8 mouse cellular contexts compared by ENCODE assay signal in genomic region chr16:50432062-50432878, GRCm38 (mm10). TPM values are rescaled to one million over a fixed set of nuclear protein-coding genes. Genes with fewer than 3 reads are reported as not detected.
A peak's percentile ranks its signal among the peaks of the same experiment; 100 is the strongest.
DNase-seq lines count a peak whose midpoint lies in the region; ATAC-seq and TF ChIP-seq lines count a peak whose summit lies in the region.

Gene Bbx, minus strand, starts transcription at chr16:50432390.

- 0 out of 2 replicates have a peak, but pooled peaks cover 2% of the 10 kb centered on the region for H3K27me3 ChIP-seq in G1E (ENCODE audit: insufficient read depth, low read length)
- H3K27me3 ChIP-seq in forebrain, embryonic 16.5 days (replicated peaks; ENCODE audit: control insufficient read depth, insufficient read depth, low read length) = no peaks in the 10 kb centered on the region
- no peaks in the 10 kb centered on the region for H3K27me3 ChIP-seq in lung, embryonic 14.5 days (ENCODE audit: insufficient read depth, low read length)
- H3K27me3 ChIP-seq in thymus, adult 2 months (ENCODE audit: control insufficient read depth, insufficient read depth, low read length) = no peaks in the 10 kb centered on the region

- TF ChIP-seq POLR2A in olfactory bulb, adult 2 months (IDR thresholded peaks at IDR 0.05; ENCODE audit: insufficient read depth, low read depth, low read length) = peak; percentile 87
- TF ChIP-seq POLR2A in thymus, adult 2 months (IDR thresholded peaks at IDR 0.05; ENCODE audit: control insufficient read depth, extremely low read depth, insufficient read depth, low read length, poor library complexity) = peak; percentile 67; the same call in 1 of the 2 replicates

- ATAC-seq in G1E (ENCODE audit: extremely low read depth, insufficient number of reproducible peaks, low FRiP score, poor library complexity, severe bottlenecking) = peak; percentile 94
- peak; percentile 99 for ATAC-seq in forebrain, embryonic 16.5 days
- ATAC-seq in lung, embryonic 14.5 days (ENCODE audit: insufficient read depth) = peak; percentile 99

- peak within 1 kb of the TSS; percentile 82 for H3K4me2 ChIP-seq in forebrain, embryonic 16.5 days (ENCODE audit: low read length)
- peak within 1 kb of the TSS; percentile 72 for H3K4me2 ChIP-seq in lung, embryonic 14.5 days

- peaks cover 10% of the 10 kb centered on the region for H3K36me3 ChIP-seq in G1E (replicated peaks)
- H3K36me3 ChIP-seq in forebrain, embryonic 16.5 days (ENCODE audit: control insufficient read depth, insufficient read depth) = no peaks in the 10 kb centered on the region
- H3K36me3 ChIP-seq in lung, embryonic 14.5 days (ENCODE audit: insufficient read depth) = 0 out of 2 replicates have a peak, but pooled peaks cover 2% of the 10 kb centered on the region
- H3K36me3 ChIP-seq in thymus, adult 2 months (ENCODE audit: control insufficient read depth, insufficient read depth, low read length) = no peaks in the 10 kb centered on the region

- intact Hi-C loops in heart, postnatal 36 days (cut with DNase I) = loop anchor here (1.0 to 10.0 kb wide), 3 partner anchors 96 to 735 kb away; partner anchors contain the start of gene Ift57

- peaks cover 24% of the 10 kb centered on the region for H3K4me1 ChIP-seq in G1E (ENCODE audit: insufficient read depth, low read depth, low read length)
- H3K4me1 ChIP-seq in forebrain, embryonic 16.5 days (replicated peaks; ENCODE audit: control insufficient read depth, insufficient read depth, low read length) = peaks cover 7% of the 10 kb centered on the region
- H3K4me1 ChIP-seq in lung, embryonic 14.5 days (ENCODE audit: insufficient read depth) = no peaks in the 10 kb centered on the region; the same call in 1 of the 2 replicates
- peaks cover 6% of the 10 kb centered on the region for H3K4me1 ChIP-seq in olfactory bulb, adult 2 months (ENCODE audit: control insufficient read depth, insufficient read depth, low read length)
- H3K4me1 ChIP-seq in thymus, adult 2 months (replicated peaks; ENCODE audit: control insufficient read depth, insufficient read depth, low read length) = peaks cover 10% of the 10 kb centered on the region

- DNase-seq in G1E (ENCODE audit: low spot score) = peak; percentile 81
- peak; percentile 91 to 99 for DNase-seq in cerebellum, adult 18-20 months
- peak; percentile 99 for DNase-seq in heart, postnatal 36 days
- DNase-seq in layer of hippocampus, adult 2 months (ENCODE audit: low spot score in 2 of 2) = peak; percentile 96
- DNase-seq in lung, embryonic 14.5 days = peak; percentile 94
- peak; percentile 95 for DNase-seq in thymus, adult 2 months

- under 1% methylated on average over 55 of the region's 55 CpGs for WGBS in forebrain, embryonic 16.5 days
- under 1% methylated on average over 46 of the region's 55 CpGs for WGBS in lung, embryonic 14.5 days
- under 1% methylated on average over 55 of the region's 55 CpGs for WGBS in olfactory bulb, adult 2 months
- WGBS in thymus, adult 2 months = under 1% methylated on average over 55 of the region's 55 CpGs

- peak within 1 kb of the TSS; percentile 98 for H3K27ac ChIP-seq in forebrain, embryonic 16.5 days (ENCODE audit: low read length)
- peak within 1 kb of the TSS; percentile 97 for H3K27ac ChIP-seq in layer of hippocampus, adult 2 months
- peak within 1 kb of the TSS; percentile 98 for H3K27ac ChIP-seq in lung, embryonic 14.5 days (ENCODE audit: low read depth)
- peak within 1 kb of the TSS; percentile 59 for H3K27ac ChIP-seq in olfactory bulb, adult 2 months (ENCODE audit: insufficient read depth, low read depth, low read length)
- peak within 1 kb of the TSS; percentile 52 for H3K27ac ChIP-seq in thymus, adult 2 months (ENCODE audit: control insufficient read depth, insufficient read depth, low read length)

- peak within 1 kb of the TSS; percentile 87 for H3K9ac ChIP-seq in forebrain, embryonic 16.5 days (replicated peaks; ENCODE audit: low read depth, low read length)
- H3K9ac ChIP-seq in lung, embryonic 14.5 days = peak within 1 kb of the TSS; percentile 91

- peak within 1 kb of the TSS; percentile 86 for H3K4me3 ChIP-seq in G1E (ENCODE audit: low read depth, low read length)
- H3K4me3 ChIP-seq in forebrain, embryonic 16.5 days (replicated peaks; ENCODE audit: low read length) = peak within 1 kb of the TSS; percentile 93
- peak within 1 kb of the TSS; percentile 97 for H3K4me3 ChIP-seq in layer of hippocampus, adult 2 months
- H3K4me3 ChIP-seq in lung, embryonic 14.5 days (ENCODE audit: low read depth, low read length) = peak within 1 kb of the TSS; percentile 84
- H3K4me3 ChIP-seq in olfactory bulb, adult 2 months (ENCODE audit: insufficient read depth, low read depth, low read length) = peak within 1 kb of the TSS; percentile 77
- H3K4me3 ChIP-seq in thymus, adult 2 months (ENCODE audit: control insufficient read depth, insufficient read depth, low read length) = peak within 1 kb of the TSS; percentile 93

- H3K9me3 ChIP-seq in G1E (replicated peaks) = no peaks in the 10 kb centered on the region
- no peaks in the 10 kb centered on the region for H3K9me3 ChIP-seq in forebrain, embryonic 16.5 days (ENCODE audit: control insufficient read depth, low read length)
- H3K9me3 ChIP-seq in lung, embryonic 14.5 days (ENCODE audit: low read depth, low read length) = no peaks in the 10 kb centered on the region

- no peak for TF ChIP-seq CTCF in G1E (IDR thresholded peaks at IDR 0.05; ENCODE audit: low read depth, low read length)
- peak; percentile 38 for TF ChIP-seq CTCF in layer of hippocampus, adult 2 months (conservative IDR thresholded peaks at IDR 0.05)
- TF ChIP-seq CTCF in lung, embryonic 14.5 days (IDR thresholded peaks at IDR 0.05; ENCODE audit: low read depth) = no peak
- no peak for TF ChIP-seq CTCF in olfactory bulb, adult 2 months (IDR thresholded peaks at IDR 0.05; ENCODE audit: insufficient read depth, low read depth, low read length)
- TF ChIP-seq CTCF in thymus, adult 2 months (IDR thresholded peaks at IDR 0.05; ENCODE audit: borderline replicate concordance, control insufficient read depth, extremely low read depth, insufficient read depth, low read length, poor library complexity) = peak; percentile 20; the same call in 1 of the 2 replicates

RNA-seq across cellular contexts. Expression of gene Bbx, which starts in this region (rescaled TPM):
- total RNA-seq in G1E (2014; fragmentation: Nextera tagmentation) (112 and 113 TPM in 2 replicates), G1E (2017) (39.7 and 43.7 TPM in 2 replicates)
- 2.9 and 3.7 TPM in 2 replicates for polyA plus RNA-seq in G1E (2012)
- polyA plus RNA-seq in forebrain, embryonic 16.5 days (2015; fragmentation: Nextera tagmentation; extraction: Ambion mirVana) = 27.4 and 30.2 TPM in 2 replicates
- total RNA-seq in heart, postnatal 36 days (2021) = 10 to 100 TPM; 11.2 to 16.6 TPM
- total RNA-seq in layer of hippocampus, adult 2 months (2021) = 10 to 100 TPM; 27.5 to 28.4 TPM
- 40.5 and 41.6 TPM in 2 replicates for polyA plus RNA-seq in lung, embryonic 14.5 days (2014; fragmentation: Nextera tagmentation; extraction: Ambion mirVana)
- not detected in 2 replicates for polyA plus RNA-seq in olfactory bulb, adult 2 months (2012; ENCODE audit: insufficient read depth, insufficient read length, low replicate concordance, missing spikeins)
- 7.2 and 8.2 TPM in 2 replicates for polyA plus RNA-seq in thymus, adult 2 months (2012; rRNA removed)

Comparison
In these comparisons a context has a peak if more than half of its experiments do, and no peak if none do; other contexts are left out.
1. Peak in every context shown above with its lines: DNase-seq, ATAC-seq, H3K4me3 ChIP-seq and H3K27ac ChIP-seq.
2. CTCF ChIP-seq: peak in layer of hippocampus, adult 2 months (single experiment) and thymus, adult 2 months (single experiment); none in G1E (single experiment), lung, embryonic 14.5 days (single experiment) and olfactory bulb, adult 2 months (single experiment).